Mouse (Mus musculus) Patski (cell line): ENCODE measurements at regions not wholly inside any gene's neighbourhood (a gene's known extent, or its start where the extent isn't known, plus 50 kb on each side); places are given as distances from the start of the nearest gene placed in this dataset.

Source experiments
- ATAC-seq: fragments of 100-300 bp; one replicate; pipeline ENCODE4 v1.8.0; 2021
- CTCF ChIA-PET: fragments of 350-600 bp; sonication (Branson Sonifier 250); formaldehyde crosslinking; loops from one replicate; lab custom pipeline; 2022; ENCODE audit warnings: inconsistent platforms; lab: Charles Lee
- POLR2A ChIA-PET: fragments of 350-600 bp; sonication (Branson Sonifier 250); formaldehyde crosslinking; loops from one replicate; lab custom pipeline; 2022; ENCODE audit warnings: antibody characterized with exemption, inconsistent platforms; lab: Charles Lee
- DNase-seq: peaks from one replicate; pipeline ENCODE4 v3.0.0-alpha.2; 2011; ENCODE audit warnings: low read depth, low spot score
- H3K27me3 ChIP-seq: fragments of 371-371 bp; one replicate; pipeline ENCODE4 v1.5.1; 2021
- CTCF ChIP-seq: fragments of 100-300 bp; IDR thresholded peaks from one replicate; pipeline ENCODE4 v1.5.1; 2021
- in situ Hi-C: fragments of 300-500 bp; cut with MboI; formaldehyde crosslinking; loops from 3 replicates; pipeline ENCODE4 v1.11.1; 2018; ENCODE audit warnings: low pct_unique_long_range_greater_than_20kb, mixed read lengths

GRCm38 (mm10) chr6:107629376-107629775 is 99.8 kb downstream of the Lrrn1 start:
- ChIA-PET CTCF (no interaction called here), POLR2A (no interaction called here)
- DNase-seq, result no peak
- ATAC-seq, result no peak
- no peak for TF ChIP-seq CTCF
- in situ Hi-C loops, result no loop called here
- no peaks in the 10 kb centered on the region for H3K27me3 ChIP-seq

DNA sequence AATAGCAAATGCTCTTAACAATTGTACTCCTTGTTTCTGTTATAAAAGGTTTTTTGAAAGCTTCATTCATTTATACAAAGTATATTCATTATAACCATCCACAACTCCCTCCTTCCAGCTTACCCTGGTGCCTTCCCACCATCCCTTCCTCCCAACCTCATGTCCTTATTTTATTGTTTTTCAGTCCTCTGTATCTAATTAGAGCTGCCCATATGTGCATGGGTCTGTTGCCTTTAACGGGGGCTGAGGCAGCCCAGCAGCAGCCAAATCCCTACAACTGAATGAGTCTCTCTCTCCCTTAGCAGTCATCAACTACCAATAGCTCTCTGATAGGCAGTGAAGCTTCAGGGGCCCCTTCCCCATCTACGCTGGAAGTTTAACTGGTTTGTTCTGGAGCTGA is 116.2 kb downstream of the Lrrn1 start:
- ATAC-seq (no peak), DNase-seq (no peak)
- ChIA-PET CTCF (no interaction called here), POLR2A (interaction anchor here (1.0 kb wide), 1 partner anchor 13 kb away, joined by 3 read pairs; no protein-coding TSS in a partner anchor)
- H3K27me3 ChIP-seq, result peaks cover 6% of the 10 kb centered on the region
- no peak for TF ChIP-seq CTCF
- in situ Hi-C loops, result no loop called here

GRCm38 (mm10) chr6:107653840-107654523 is 124.4 kb downstream of the Lrrn1 start:
- no peak for DNase-seq
- ChIA-PET CTCF (no interaction called here), POLR2A (no interaction called here)
- TF ChIP-seq CTCF, result no peak
- in situ Hi-C loops, result no loop called here
- H3K27me3 ChIP-seq, result peaks cover 6% of the 10 kb centered on the region
- ATAC-seq, result no peak

DNA sequence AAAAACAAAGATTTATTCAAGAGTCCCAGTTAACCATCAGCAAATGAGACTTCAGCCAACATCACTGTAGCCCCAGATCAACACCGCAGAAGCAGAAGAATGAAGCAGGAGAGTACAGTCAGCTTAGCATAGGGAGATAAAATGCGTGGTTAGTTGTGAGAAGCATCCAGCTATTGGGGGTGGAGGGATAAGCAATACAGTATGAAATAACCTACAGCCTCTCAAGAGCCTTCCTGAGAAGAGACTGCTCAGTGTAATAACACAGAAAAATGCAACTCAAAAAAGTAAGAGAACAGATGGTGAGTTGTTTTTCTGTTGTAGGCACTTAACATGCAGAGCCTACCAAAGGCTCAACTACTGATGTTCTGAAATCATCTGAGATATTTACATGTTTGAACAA is 128.2 kb downstream of the Lrrn1 start:
- no peak for DNase-seq
- H3K27me3 ChIP-seq, result peaks cover 6% of the 10 kb centered on the region
- no peak for TF ChIP-seq CTCF

DNA sequence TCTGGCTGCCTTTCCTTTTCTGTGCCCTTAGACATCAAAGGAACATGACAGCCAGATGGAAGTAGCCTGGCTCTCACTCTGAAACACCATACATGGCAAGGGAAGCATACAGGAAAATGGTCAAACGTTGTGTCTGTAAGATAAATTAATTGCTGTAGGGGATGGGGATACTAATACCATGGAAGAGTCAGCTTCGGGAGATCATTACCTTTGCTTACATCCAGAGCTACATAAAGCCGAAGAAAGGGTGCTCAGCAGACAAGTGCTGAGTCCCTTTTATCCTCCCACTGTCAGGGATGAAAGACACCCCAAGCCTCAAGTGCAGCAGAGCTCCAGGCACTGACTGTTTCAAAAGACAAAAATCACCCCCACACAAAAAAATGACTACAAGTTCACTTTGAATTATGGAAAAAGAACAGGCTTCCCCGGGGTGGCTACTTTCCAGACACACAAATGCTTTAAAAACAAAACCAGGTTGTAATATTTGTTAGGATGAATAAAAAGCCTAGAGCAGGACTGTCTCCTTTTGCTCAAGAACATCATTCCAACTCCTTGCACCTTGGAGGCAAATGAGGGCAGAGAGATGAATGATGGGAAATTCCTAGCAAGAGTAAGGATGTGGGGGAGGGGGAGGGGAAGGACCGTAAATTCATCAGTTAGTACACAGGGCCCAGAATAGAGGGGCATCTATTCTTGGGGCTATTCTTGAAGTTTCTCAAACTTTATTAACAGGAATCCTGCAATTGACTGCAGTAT is 131.6 kb downstream of the Lrrn1 start:
- POLR2A ChIA-PET, result no interaction called here
- in situ Hi-C loops, result no loop called here
- ATAC-seq, result no peak
- TF ChIP-seq CTCF, result no peak
- CTCF ChIA-PET, result no interaction called here
- no peak for DNase-seq
- no peaks in the 10 kb centered on the region for H3K27me3 ChIP-seq

More for the DNA sequence above, 128.2 kb downstream of the Lrrn1 start:
- ChIA-PET CTCF (no interaction called here), POLR2A (interaction anchor here (1.5 kb wide), 1 partner anchor 12 kb away, joined by 3 read pairs; no protein-coding TSS in a partner anchor)
- in situ Hi-C loops, result no loop called here
- no peak for ATAC-seq

DNA sequence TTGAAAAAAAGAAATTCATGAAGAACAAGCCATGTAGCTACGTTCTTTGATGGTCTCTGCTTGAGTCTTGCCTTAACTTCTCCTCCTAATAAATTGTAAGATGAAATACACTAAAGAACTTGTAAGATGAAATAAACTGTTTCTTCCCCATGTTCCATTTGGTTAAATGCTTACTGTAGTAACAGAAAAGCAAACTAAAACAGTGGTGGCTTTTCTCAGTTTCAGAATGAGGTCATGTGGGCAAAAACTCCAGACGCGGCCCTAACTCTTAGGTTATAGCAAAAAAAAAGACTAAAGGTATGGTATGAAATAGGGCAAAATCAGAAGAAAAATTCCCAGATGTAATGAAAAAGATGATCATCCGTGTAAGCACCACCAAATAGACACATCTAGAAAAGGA is 169.7 kb downstream of the Lrrn1 start:
- DNase-seq (no peak), ATAC-seq (no peak)
- H3K27me3 ChIP-seq, result no peaks in the 10 kb centered on the region
- ChIA-PET POLR2A (no interaction called here), CTCF (no interaction called here)
- in situ Hi-C loops, result no loop called here
- no peak for TF ChIP-seq CTCF

- ChIA-PET CTCF (no interaction called here), POLR2A (no interaction called here)
- DNase-seq (no peak), ATAC-seq (no peak)
- no peak for TF ChIP-seq CTCF
- in situ Hi-C loops, result no loop called here
- peaks cover 13% of the 10 kb centered on the region for H3K27me3 ChIP-seq
These were observed 178.6 kb downstream of the Lrrn1 start for GRCm38 (mm10) chr6:107708185-107708584.

DNA sequence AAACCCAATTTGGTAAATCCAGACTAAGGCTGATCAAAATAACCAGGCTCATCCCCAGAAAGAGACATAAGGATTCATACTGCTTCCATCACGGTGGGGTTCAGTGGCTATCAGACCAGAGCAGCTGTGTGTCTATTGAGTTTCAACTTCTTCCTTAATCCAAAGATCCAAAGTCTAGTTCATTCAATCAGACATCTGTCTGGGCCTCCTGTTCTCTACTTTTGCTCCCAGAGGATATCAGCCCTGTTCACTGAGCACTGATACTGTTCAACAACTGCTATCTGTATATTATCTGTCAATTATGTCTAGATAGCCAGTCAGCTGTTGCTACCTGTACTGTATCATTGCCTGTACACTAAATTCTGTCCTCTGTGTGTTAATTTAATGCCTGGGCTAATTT is 179.0 kb downstream of the Lrrn1 start:
- no peak for ATAC-seq
- no peak for DNase-seq
- ChIA-PET CTCF (no interaction called here), POLR2A (no interaction called here)
- TF ChIP-seq CTCF, result no peak
- H3K27me3 ChIP-seq, result peaks cover 13% of the 10 kb centered on the region
- in situ Hi-C loops, result no loop called here

DNA sequence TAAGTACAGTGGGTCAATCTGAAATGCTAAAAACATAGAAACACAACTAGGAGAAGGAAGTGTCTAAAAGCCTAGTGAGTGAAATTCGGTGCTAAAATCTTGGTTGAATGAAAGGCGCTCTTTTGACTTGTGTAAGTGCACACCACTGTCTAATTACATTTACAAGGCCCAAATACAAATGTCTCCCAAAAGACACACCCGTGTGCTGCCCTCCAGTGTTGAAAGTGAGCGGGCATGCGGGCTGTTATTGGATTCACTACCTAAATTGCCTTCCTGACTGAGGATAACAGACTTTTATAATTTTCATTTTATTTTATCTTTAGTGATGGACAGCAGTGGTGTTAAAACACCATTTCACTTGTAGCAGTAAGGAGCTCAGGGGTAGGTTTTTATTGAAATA is 180.8 kb downstream of the Lrrn1 start:
- DNase-seq (no peak), ATAC-seq (no peak)
- in situ Hi-C loops, result no loop called here
- POLR2A ChIA-PET, result no interaction called here
- CTCF ChIA-PET, result no interaction called here
- TF ChIP-seq CTCF, result peak; percentile 20
- H3K27me3 ChIP-seq, result peaks cover 13% of the 10 kb centered on the region

GRCm38 (mm10) chr6:107711181-107712087 is 181.9 kb downstream of the Lrrn1 start:
- ChIA-PET POLR2A (interaction anchor here (0.7 kb wide), 1 partner anchor 728 kb away, joined by 3 read pairs; no protein-coding TSS in a partner anchor), CTCF (interaction anchor here (1.4 kb wide), 1 partner anchor 11 kb away, joined by 4 read pairs; no protein-coding TSS in a partner anchor)
- in situ Hi-C loops, result no loop called here
- H3K27me3 ChIP-seq, result peaks cover 7% of the 10 kb centered on the region
- TF ChIP-seq CTCF, result no peak
- no peak for ATAC-seq
- DNase-seq, result no peak
